Mouse (Mus musculus): Measurements from ENCODE around the gene Mepce.

- TF ChIP-seq CTCF (IDR thresholded peaks at IDR 0.05; ENCODE audit: extremely low read depth, insufficient read length, insufficient replicate concordance, low read depth, low read length) (no peak), POLR2A (IDR thresholded peaks at IDR 0.05; ENCODE audit: low read depth, low read length) (peak; percentile 94)
These were observed 1.1 kb downstream of the Mepce start for GRCm38 (mm10) chr5:137786109-137786942.

Measured in small intestine, adult 2 months (tissue).